Mouse (Mus musculus) sigmoid colon, adult 10 weeks (tissue): ENCODE results near the gene Ogfod1. TPM values are rescaled to one million over a fixed set of nuclear protein-coding genes. Genes with fewer than 3 reads are reported as not detected.

Experiments
- polyA plus RNA-seq: library from polyadenylated mRNA; stranded (reverse); fragments of 350-450 nt; fragmentation: Illumina TruSeq; extraction: RNeasy Lipid Tissue Mini Kit (QIAGEN cat#74804); gene quantifications from one replicate; pipeline ENCODE4 v1.2.3, GENCODE M21; 2014; ENCODE audit warnings: low read depth, low replicate concordance

Ogfod1 gene
- polyA plus RNA-seq: 26.4 TPM

DNA sequence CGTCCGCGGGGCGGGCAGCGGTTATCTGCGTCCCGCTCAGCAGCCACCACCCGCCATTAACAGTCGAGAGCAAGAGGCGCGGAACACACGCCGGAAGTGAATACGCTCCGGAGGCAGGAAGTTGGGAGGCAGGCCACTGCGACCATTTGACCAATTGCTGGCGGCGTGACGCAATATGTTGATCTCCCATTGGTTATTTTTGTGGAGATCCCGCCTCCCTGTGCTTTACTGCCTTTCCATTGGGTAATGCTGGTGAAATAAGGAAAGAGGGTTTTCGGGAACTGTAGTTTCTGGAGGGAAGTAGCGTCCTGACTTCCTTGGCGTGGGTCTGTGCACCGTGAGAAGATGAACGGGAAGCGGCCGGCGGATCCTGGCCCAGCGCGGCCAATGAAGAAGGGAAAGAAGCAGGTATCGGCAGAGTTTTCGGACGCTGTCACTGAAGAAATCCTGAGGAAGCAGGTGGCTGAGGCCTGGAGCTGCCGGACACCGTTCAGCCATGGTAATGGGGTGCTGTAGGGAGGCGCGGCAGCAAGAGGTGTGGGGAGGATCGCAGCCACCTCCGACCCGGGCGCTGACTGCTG is at the start of gene Ogfod1, which contains the start of gene Nudt21:
Gene Ogfod1, plus strand, starts transcription at position 255 of the 581 bp plus-strand sequence.
Gene Nudt21, minus strand, starts transcription at position 88 of the 581 bp plus-strand sequence.

DNA sequence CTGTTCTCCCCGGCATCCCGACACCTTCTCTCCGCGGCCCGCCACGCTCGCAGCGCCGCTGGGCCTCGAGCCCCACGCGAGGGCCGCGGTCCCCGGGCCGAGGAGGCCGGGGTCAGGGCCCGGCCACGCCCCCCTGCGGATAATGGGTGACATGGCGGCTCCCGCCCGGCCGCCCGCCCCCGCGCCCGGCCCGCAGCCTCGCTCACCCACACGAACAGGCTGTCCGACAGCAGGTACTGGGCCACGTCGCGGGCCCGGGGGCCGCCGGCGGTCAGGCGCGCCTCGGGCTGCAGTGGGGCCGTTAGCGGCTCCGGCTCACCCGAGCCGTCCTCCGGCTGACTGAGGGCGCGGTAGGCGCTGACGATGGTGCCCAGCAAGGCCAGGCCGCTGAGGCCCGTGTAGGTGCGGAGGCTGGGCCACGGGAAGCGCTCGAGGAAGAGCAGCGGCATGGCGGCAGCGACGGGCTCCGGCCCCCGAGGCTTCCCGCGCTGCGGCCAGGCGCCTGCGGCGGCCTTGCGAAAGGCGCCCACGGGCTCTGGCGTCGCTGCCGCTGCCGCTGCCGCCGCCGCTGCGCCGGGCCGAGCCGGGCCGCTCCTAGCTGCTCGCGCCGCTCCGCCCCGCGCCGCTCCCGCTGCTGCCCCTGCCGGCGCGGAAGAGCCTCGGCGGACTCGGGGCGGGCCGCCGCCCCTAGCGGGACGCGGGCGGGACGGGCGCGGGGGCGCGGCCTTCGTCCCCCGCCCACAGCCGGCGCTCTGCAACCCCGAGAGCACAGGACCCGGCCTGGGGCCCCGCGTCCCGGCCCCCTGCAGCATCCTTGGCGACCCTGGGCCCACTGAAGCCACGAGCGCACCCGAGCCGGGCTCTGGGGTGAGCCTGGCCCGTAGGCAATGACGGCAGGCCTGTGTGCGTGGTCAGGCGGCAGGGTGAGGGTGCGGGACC is 24.7 kb upstream of the Ogfod1 start, which contains the start of gene Amfr:
Gene Amfr, minus strand, starts transcription at position 830 of the 939 bp plus-strand sequence.

DNA sequence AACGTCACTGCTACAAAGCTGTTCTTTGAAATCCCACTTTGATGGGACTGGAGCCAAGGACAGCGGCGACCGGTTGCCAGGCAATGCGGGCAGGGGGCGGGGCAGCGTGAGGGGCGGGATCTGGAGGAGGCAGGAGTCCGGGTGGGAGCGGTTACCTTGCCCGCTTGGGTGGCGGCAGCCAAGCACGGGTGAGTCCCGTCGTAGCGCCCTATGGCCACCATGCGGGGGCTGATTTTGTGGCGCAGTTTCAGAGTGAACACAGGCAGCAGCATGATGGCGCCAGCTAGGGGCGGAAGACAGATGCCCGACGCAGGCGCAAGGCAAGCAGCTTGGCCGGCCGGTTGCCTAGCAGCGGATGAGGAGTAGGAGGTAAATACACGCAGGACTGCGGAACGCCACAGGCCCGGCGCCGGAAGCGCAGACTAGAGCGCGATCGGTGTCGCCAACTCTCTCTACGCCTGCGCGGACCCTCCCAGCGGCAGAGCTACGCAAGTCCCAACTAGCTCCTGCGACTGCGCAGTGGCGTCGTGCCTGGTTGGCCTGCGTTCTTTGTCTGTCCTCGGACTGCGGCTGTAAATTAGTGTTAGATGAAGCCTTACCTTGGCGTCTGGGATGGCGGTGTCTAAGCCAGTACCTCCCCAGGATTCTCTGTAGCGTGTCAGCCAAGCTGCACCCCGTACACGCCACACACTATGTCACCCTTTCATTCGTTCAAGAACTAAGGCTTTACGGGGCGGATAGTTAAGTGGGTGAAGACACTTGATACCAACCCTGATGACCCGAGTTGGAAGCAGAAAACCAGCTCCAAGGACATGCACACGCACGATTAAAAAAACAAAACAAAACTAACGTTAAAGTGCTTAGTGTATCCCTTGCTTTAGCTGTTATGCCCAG is 61.3 kb downstream of the Ogfod1 start, which contains the start of gene Bbs2:
Gene Bbs2, minus strand, starts transcription at position 848 of the 894 bp plus-strand sequence.

Other genes starting within 250 kb of the Ogfod1 start
- gene Gnao1, start 227.2 kb upstream of the Ogfod1 start, polyA plus RNA-seq: 18.4 TPM
- gene Amfr, start 24.4 kb upstream of the Ogfod1 start, polyA plus RNA-seq: 141 TPM
- gene Nudt21, start 167 bp upstream of the Ogfod1 start, polyA plus RNA-seq: 103 TPM
- 6.8 TPM for gene Bbs2, start 61.7 kb downstream of the Ogfod1 start, polyA plus RNA-seq
- gene Mt4, start 100.0 kb downstream of the Ogfod1 start, polyA plus RNA-seq: not detected
- not detected for gene Mt3, start 115.4 kb downstream of the Ogfod1 start, polyA plus RNA-seq
- 16.7 TPM for gene Mt2, start 135.5 kb downstream of the Ogfod1 start, polyA plus RNA-seq
- gene Mt1, start 141.9 kb downstream of the Ogfod1 start, polyA plus RNA-seq: 7.1 TPM
- gene Nup93, start 177.4 kb downstream of the Ogfod1 start, polyA plus RNA-seq: 9.5 TPM